Mouse (Mus musculus) T-helper 2 cell (primary cell): ENCODE data around the gene Gpat3.

Experiments
- in situ Hi-C: fragments of 300-600 bp; cut with MboI, MseI; formaldehyde crosslinking; loops from one replicate; pipeline ENCODE4 v1.15.1; 2025; ENCODE audit warnings: high pct_unique_total_duplicates

The Gpat3 gene

DNA sequence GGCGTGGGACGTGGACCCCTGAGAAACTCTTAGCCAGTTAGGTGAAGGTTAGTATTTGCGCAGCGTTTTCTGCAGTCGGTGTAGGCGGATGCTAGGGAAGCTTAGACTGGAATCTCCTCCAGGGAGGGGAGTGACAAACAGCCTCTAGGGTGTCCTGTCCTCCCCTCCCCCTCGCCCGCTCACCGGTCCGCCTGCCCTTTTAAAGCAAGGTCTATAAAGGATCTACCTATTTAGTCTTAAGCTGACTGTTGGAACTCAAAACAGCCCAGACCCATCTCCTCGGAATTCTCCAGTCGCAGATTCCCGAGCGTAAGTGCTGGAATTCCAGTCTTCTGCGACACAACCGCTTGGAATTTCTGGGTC, at the start of gene Gpat3:
Gpat3 (plus strand) TSS at position 229 of the 363 bp plus-strand sequence.
- in situ Hi-C loops = no loop called here

DNA sequence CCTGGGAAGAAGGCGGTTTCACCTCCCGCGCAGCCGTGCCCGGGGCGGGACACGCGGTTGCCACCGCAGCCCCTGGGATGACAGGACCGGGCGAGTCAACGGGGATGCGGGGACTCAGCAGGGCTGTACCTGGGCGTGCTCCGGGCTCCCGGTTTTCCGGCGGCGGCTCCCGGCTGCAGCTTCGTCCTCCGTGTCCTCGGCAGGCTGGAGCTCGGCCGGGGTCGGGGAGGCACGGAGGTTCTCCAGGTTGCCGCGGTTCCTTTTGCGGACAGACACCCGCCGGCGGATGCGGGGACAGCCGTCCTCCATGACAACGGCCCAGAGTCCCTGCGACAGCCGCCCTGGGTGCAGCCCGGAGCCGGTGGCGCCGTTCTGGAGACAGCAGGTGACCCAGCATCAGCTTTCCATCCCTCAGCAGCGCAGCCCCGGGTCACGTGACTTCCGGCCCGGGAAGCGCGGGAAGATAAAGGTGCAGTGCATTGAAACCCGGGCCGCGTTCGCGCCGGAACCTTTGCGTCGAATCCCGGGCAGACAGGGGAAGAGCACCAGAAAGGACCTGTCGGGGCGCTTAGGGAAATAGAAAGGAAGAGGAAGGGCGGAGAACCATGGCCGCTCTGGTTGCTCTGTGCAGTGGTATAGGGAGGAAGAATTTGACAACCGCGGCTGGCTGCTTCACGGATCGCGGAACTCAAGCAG, 47.2 kb upstream of the Gpat3 start, which contains the start of the genes Helq and Mrps18c:
Helq (minus strand) TSS at position 434 of the 696 bp plus-strand sequence.
Mrps18c (plus strand) TSS at position 463 of the 696 bp plus-strand sequence.
- in situ Hi-C loops = loop anchor here (25.0 kb wide), 1 partner anchor 761 kb away; the partner anchor contains the start of genes Enoph1 and Hnrnpdl

DNA sequence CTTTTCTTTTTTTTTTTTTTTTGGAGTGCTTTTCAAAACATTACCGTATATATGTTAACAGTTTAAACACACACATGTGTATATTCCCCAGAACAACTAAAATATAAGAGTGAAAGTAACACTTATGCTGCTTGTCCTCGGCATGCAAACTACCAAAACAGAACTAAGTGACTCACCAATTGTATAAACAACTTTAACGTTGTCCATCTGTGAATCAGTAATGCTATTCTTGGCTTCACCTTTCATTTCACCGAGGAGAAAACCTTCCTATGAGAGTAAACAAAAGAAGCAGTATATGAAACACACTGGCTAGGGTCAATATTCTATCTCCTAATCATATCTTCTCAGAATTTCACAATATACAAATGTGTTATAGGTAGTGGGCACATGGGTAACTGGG, 27.2 kb upstream of the Gpat3 start:
- in situ Hi-C loops = no loop called here

DNA sequence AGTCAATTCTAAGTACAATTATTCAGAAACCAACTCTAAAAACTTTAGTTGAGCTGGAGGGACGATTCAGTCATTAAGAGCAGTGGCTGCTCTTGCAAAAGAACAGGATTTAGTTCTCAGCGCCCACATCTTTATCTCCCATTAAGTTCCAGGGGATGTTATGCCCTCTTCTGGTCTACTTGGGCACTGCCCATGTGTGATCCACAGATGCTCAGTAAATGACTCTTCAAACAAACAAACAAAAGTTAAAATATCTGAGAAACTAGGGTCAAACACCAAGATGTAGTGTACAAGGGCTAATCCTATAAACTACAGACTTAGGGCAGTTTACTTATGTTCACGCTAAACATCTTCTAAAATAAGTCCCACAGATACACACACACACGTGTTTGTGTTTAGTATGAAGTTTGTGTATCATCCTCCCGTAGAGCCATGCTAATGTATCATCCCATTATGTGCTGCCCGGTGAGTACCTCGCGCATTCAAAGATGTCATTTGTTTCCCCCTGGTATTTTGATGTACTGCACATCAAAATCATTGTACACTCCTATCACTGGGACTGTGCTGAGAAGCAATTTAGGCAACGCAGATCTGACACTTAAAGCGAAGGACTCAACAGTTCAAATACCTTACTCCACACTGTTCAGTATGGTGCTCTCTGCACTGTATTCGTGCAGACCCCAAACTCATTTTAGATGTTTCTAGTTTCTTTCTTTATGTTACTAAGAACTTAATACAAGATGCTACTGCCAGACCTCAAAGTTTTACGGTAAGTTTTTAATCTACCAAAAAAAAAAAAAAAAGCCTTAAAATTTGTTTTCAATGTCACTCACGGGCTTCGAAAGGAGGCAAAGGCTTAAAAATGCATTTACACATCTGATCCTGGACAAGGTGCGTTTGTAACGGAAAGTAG, 25.7 kb upstream of the Gpat3 start:
- in situ Hi-C loops = no loop called here

DNA sequence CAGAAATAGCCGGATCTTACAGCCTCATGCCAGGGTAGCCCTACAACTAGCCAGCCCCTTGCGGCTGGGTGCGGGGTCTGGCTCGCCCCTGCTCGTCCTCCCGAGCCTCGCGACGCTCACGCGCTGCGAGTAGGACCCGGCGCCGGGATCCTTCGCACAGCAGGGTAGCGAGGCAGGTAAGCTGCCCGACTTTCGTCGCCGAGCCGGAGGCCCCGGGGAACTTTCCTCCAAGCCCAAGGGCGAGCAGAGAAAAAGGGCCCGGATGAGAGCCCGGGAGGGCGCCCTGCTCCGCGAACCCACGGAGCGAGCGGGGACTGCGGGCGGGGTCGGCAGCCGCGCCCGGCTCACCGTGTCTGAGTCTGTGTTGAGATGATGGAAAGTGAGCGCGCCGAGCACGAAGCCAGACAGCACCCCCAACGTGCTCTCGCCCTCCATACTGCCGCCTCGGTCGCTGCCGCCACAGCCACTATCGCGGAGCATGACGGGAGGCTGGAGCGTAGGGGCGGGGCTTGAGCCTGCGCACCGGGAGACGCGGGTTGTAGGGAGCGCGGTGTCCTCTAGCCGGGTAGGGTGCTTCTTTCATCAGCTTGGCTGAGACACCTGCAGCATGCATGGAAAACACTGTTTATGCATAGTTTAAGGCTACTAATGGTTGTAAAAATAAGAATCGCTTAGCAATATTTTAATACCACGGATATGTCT, 24.9 kb upstream of the Gpat3 start, which contains the start of gene Abraxas1:
Abraxas1 (minus strand) TSS at position 483 of the 702 bp plus-strand sequence.
- in situ Hi-C loops = no loop called here

DNA sequence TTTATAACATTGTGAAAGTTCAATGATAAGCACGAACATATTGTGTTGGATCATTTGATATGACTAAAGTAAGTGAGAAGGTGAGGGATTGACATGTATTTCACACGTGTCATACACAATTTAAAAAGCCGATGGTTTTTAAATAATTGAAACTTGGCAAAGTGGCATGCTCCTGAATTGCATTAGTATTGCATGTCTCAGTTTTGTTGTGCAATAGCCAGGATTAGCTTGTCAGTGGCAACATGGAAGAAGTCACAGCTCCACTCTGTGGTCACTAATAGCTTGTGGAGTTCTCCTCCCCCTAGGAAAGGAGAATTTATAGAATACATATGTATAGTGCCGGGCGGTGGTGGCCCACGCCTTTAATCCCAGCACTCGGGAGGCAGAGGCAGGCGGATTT, 24.1 kb upstream of the Gpat3 start:
- in situ Hi-C loops = no loop called here

DNA sequence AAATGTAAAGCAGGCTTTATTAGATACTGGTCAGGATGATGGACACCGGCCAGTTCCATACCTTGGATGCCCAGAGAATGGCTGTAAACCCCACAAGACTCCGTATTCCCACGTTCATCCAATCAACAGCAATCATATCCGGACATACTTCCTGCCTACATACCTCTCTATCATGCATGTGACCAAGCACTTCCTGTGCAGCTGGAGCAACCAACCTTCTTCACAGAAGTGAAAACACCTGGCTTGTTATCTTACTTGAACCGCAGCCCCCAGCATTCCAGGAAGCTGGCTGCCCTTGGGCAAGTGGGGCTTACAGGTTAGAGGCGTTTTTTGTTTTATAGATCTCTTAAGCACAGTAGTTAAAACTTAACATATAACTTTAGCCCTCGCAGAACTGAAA, 22.7 kb upstream of the Gpat3 start:
- in situ Hi-C loops = no loop called here

DNA sequence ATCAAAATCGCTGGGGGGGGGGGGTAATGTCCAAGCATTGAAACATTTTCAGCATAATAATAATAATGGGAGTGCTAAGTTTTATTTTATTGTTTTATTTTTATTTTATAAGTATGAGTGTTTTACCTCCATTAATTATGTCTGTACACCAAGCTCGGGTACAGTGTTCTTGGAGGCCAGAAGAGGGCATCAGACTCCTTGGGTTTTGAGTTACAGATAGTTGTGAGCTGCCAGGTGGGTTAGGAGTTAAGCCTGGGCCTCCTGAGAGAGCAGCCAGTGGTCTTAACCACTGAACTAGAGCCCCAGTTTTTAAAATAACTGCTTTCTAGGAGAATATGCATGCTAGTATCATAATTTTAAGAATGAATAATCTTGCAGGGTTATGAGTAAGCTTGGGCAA, 19.5 kb upstream of the Gpat3 start:
- in situ Hi-C loops = loop anchor here (5.0 kb wide), 1 partner anchor 86 kb away; no protein-coding TSS in a partner anchor

DNA sequence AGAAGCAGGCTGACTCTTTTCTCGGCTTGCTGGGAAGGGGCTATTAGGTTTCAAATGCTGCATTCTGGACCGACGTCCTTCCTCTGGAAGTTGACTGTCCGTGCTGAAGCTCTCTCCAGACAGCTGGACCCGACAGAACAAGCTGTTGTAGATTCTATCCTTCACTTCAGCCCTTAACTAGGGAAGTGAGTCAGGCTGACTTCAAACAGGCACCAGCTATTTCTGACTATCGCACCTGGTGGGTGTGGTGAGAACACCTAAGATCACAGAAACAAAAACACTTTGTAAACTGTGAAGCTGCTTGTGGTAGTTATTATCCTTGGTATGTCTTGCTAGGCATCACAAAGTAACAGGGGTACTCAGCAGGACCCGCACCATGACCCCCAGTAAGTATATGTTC, 19.0 kb upstream of the Gpat3 start:
- in situ Hi-C loops = loop anchor here (5.0 kb wide), 1 partner anchor 86 kb away; no protein-coding TSS in a partner anchor

DNA sequence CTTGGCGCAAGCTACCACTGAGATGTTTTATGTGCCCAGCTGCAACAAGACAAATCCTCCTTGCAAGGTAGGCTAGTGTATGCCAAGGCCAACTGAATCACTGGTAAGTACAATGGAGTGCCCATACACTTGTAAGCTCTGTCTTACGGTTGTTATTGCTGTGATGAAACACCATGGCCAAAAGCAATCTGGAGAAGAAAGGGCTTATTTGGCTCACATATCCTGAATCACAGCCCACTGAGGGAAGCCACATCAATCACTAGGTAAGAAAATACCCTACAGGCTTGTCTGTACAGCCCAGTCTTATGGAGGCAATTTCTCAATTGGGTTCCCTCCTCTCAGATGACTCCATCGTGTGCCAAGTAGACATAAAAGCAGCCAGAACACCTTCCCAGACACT, 16.8 kb upstream of the Gpat3 start:
- in situ Hi-C loops = loop anchor here (5.0 kb wide), 1 partner anchor 84 kb away; no protein-coding TSS in a partner anchor

DNA sequence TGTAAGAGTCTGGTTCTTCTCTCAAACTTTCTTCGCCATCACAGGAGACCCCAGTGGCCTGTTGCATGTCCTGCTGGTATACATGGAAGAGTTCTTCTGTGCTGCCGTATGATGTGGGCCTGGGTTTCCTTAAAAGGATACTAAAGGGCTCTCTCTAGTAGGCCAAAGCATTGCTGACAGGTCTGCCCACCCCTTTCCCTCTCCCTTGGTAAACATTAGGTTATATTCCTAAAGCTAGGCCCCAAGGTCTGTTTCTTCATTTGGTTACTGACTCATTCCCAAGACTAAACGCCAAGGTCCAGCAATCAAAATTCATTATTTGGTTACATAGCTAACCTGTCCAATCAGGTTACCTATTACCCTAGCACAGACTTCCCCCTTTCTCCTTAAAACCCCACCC, 12.8 kb upstream of the Gpat3 start:
- in situ Hi-C loops = no loop called here

DNA sequence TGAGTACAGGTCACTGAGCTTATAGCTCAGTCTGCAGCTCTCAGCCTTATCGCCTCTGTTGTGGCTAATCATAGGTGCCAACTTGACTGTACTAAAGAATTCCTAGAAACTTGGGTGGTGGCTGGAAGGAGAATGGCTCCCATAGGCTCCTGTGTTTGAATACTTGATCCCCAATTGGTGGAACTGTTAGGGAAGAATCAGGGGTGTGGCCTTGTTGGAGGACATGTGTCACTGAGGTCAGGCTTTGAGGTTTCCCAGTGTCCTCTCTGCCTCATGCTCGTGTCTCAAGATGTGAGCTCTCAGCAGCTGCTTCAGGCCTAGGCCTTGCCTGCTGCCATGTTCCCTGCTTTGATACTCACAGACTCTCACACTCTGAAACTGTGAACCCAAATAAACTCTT, 11.7 kb upstream of the Gpat3 start:
- in situ Hi-C loops = no loop called here

DNA sequence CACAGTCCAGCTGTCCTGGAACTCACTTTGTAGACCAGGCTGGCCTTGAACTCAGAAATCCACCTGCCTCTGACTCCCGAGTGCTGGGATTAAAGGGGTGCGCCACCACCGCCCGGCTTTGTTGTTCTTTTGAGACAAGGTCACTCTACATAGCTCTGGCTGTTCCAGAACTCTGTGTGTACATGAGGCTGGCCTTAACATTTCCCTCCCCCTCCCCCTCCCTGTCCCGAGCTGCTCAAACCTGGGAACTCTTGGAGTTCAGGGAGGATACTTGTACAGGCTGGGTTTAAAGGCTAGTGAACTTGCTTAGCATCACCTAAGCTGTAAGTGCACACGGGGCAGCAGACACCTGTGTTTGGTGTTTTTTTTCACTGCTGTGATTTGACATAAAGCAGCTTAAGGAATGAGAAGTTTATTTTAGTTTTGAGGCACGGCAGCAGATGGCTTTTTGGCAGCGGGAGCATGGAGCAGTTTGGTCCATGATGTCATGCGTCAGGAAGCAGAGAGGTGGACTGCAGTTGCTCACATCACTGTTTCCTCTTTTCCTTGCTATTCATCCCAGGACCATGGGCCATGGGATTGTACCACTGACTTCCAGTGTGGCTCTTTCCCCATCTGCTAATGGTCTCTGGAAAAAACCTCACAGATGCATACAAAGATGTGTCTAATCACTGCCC, 9.5 kb upstream of the Gpat3 start:
- in situ Hi-C loops = no loop called here

DNA sequence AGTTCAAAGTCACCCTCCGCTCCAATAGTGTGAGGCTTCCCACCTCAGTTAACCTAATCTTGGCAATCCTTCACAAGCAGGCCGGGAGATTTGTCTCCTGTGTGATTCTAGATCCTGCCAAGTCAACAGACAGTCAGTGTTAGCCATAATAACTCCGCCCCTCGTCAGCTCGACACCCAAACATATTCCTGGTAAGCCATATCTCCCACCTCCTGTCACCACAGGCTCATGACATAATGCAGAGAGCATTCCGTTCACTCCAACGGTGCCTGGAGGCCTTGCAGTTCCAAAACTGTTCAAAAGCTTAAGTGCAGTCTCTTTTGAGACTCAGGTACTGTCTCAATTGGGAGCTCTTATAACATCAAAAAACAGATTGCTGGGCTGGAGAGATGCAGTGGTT, 7.6 kb upstream of the Gpat3 start:
- in situ Hi-C loops = no loop called here

DNA sequence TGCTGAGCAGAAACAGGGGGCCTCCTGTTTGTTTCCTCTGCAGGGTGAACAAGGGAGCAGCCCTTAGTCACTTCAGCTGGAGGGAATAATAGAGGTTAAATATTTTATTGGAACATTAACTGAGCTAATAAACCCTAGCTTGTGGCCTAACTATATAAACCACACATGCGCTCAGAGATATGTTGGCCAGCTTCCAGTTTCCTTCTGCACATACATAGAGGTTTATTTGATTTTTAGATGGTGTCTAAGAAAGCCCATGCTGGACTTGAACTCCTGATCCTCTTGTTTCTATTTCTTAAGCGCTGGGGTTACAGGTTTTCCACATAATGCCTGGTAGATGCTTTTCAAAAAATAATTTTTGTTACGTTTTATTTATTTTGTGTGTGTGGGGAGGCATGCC, 1.0 kb upstream of the Gpat3 start:
- in situ Hi-C loops = no loop called here

DNA sequence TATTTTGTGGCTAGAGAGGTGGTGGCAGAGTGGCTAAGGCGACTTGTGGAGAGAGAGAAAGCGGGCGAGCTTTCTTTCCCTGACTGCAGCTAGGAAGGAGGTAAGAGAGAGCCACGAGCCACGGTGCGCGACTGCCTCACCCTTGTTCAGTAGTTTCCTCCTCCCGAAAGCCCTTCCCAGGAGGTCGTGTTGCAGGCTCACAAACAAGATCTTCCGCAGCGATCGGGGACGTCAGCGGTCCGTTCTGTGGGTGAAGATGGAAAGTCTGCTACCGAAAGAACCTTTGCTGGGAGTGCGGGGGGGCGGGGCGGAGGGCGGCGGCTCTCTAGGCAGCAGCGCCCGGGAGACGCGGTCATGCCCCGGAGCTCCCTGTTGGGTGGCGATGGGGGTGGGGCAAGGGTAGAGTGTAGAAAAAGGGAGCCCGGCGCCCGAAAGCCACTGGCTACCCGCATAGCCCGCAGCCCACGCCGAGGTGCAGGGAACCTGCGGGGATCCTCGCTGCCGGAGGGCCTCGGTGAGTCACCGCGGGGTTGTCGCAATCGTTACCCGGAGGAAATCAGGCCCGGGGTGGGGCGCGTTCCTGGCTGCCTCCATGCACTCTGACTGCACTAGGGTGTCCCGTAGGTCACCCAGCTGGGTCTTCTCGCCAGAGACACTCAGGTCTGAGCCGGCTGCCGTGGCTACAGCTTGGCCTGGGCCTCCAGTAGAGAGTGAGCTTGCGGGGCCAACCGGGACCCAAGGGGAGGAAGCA, 510 bp downstream of the Gpat3 start:
- in situ Hi-C loops = no loop called here

DNA sequence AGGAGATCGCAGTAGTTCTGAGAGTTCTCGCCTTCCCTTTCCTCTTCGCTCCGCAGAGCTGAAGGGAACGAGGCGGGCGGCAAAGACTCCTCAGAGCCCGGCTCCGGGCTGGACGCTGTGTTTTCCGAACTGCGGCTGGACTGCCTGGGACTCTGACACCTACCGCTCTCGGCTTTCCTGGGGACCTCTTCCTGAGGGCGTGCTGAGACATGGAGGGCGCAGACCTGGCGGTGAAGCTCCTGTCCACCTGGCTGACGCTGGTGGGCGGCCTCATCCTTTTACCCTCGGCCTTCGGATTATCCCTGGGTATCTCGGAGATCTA, 1.0 kb downstream of the Gpat3 start:
- in situ Hi-C loops = no loop called here

DNA sequence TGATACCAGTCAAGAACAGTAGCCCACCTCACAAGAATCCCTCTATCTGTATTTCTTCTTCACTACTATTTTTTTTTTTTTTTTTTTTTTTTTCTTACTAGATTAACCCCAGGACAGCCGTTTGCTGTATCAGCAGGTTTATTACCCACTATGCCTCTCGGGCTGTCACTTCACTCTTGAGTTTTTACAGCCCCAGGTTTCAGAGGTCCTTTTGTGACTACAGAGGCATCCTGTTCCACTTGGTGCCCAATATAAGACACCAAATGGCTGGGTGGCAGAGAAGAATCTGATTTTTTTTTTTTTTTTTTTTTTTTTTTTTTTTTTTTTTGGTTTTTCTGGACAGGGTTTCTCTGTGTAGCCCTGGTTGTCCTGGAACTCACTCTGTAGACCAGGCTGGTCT, 1.6 kb downstream of the Gpat3 start:
- in situ Hi-C loops = no loop called here

DNA sequence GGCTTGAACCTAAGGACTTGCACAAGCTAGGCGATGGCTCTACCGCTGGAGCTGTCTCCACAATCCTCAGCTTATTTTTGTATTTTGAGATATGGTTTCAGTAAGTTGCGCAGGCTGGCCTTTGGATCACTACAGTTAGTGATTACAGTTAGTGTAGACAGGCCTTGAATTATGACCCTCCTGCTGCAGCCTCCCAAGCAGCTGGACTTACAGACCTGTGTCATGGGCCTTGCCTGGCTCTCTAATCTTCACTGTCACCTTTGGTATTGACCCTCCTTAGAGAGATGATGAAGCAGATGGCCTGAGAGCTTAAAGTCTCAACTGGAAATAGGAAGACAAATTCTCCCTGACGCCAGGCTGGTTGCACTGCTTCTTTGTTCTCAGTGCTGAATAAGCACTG, 8.4 kb downstream of the Gpat3 start:
- in situ Hi-C loops = loop anchor here (10.0 kb wide), 1 partner anchor 51 kb away; no protein-coding TSS in a partner anchor

DNA sequence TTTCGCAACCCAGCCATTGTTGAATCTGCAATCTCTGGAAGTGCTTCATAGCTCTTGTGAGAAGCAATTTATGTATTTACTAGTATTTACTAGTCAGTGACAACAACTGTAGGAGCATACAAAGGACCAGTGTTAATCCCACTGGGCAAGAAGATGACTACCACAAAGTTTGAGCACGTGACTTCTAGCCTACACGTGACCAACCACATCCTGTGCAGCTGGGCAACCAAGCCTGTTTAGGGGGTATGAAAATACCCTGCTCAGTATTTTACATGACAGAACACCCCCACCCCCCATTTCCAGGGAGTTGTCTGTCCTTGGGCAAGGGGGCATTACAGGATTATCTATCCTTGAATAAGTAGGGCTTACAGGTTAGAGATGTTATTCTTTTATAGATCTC, 11.0 kb downstream of the Gpat3 start:
- in situ Hi-C loops = loop anchor here (10.0 kb wide), 1 partner anchor 48 kb away; no protein-coding TSS in a partner anchor
